Mouse (Mus musculus): Measurements from ENCODE around the gene Sstr4. TPM values are rescaled to one million over a fixed set of nuclear protein-coding genes. Genes with fewer than 3 reads are reported as not detected.

The Sstr4 gene
- total RNA-seq, 1 experiment = 0.98 TPM

- Histone ChIP-seq H3K36me3 (ENCODE audit: control insufficient read depth, insufficient read depth, low read length, poor library complexity, severe bottlenecking) (no peaks in the 10 kb centered on the region), H3K9ac (ENCODE audit: insufficient read depth, low read depth, low read length, poor library complexity, severe bottlenecking) (no peak overlapping the region), H3K27ac (ENCODE audit: insufficient read depth, low read depth, low read length, poor library complexity, severe bottlenecking) (no peak overlapping the region), H3K4me1 (ENCODE audit: control insufficient read depth in 2 of 2, insufficient read depth in 2 of 2, low read length in 2 of 2, poor library complexity in 1 of 2) (no peaks in the 10 kb centered on the region), H3K4me3 (ENCODE audit: insufficient read depth in 1 of 2, low read depth in 1 of 2, low read length in 2 of 2, poor library complexity in 1 of 2, severe bottlenecking in 1 of 2) (no peak overlapping the region), H3K9me3 (ENCODE audit: control insufficient read depth, insufficient read depth, low read depth, low read length) (no peaks in the 10 kb centered on the region)
- DNase-seq (ENCODE audit: low read depth, low spot score) = no peak
- no peak for TF ChIP-seq ZNF384 (IDR thresholded peaks at IDR 0.05; ENCODE audit: low read depth, low read length)
- no peak for TF ChIP-seq HCFC1 (IDR thresholded peaks at IDR 0.05; ENCODE audit: borderline replicate concordance, insufficient read depth, low read length)
- TF ChIP-seq MAFK (IDR thresholded peaks at IDR 0.05; ENCODE audit: insufficient read depth, low read depth, low read length) = no peak
- no peak for TF ChIP-seq ZC3H11A (IDR thresholded peaks at IDR 0.05; ENCODE audit: borderline replicate concordance, low read depth, low read length)
- TF ChIP-seq CHD2 (IDR thresholded peaks at IDR 0.05; ENCODE audit: low read depth, low read length) = no peak
- in situ Hi-C loops (cut with MboI; ENCODE audit: low sequenced_read_pairs in 2 of 2, unreplicated experiment in 2 of 2) = no loop called here
These were observed 26.0 kb downstream of the Sstr4 start for GRCm38 (mm10) chr2:148421112-148421511.

GRCm38 (mm10) chr2:148421706-148422105 is 26.6 kb downstream of the Sstr4 start:
- in situ Hi-C loops (cut with MboI; ENCODE audit: low sequenced_read_pairs in 2 of 2, unreplicated experiment in 2 of 2) = no loop called here
- Histone ChIP-seq H3K4me1 (ENCODE audit: control insufficient read depth in 2 of 2, insufficient read depth in 2 of 2, low read length in 2 of 2, poor library complexity in 1 of 2) (no peaks in the 10 kb centered on the region), H3K27ac (ENCODE audit: insufficient read depth, low read depth, low read length, poor library complexity, severe bottlenecking) (no peak overlapping the region), H3K36me3 (ENCODE audit: control insufficient read depth, insufficient read depth, low read length, poor library complexity, severe bottlenecking) (no peaks in the 10 kb centered on the region), H3K9ac (ENCODE audit: insufficient read depth, low read depth, low read length, poor library complexity, severe bottlenecking) (no peak overlapping the region), H3K9me3 (ENCODE audit: control insufficient read depth, insufficient read depth, low read depth, low read length) (no peaks in the 10 kb centered on the region), H3K4me3 (ENCODE audit: insufficient read depth in 1 of 2, low read depth in 1 of 2, low read length in 2 of 2, poor library complexity in 1 of 2, severe bottlenecking in 1 of 2) (no peak overlapping the region)
- DNase-seq (ENCODE audit: low read depth, low spot score) = no peak
- TF ChIP-seq CHD2 (IDR thresholded peaks at IDR 0.05; ENCODE audit: low read depth, low read length) (no peak), ZC3H11A (IDR thresholded peaks at IDR 0.05; ENCODE audit: borderline replicate concordance, low read depth, low read length) (no peak), HCFC1 (IDR thresholded peaks at IDR 0.05; ENCODE audit: borderline replicate concordance, insufficient read depth, low read length) (no peak), ZNF384 (IDR thresholded peaks at IDR 0.05; ENCODE audit: low read depth, low read length) (no peak), MAFK (IDR thresholded peaks at IDR 0.05; ENCODE audit: insufficient read depth, low read depth, low read length) (no peak)

- no peaks in the 10 kb centered on the region for H3K9me3 ChIP-seq (ENCODE audit: control insufficient read depth, insufficient read depth, low read depth, low read length)
- TF ChIP-seq ZC3H11A (IDR thresholded peaks at IDR 0.05; ENCODE audit: borderline replicate concordance, low read depth, low read length) = no peak
- TF ChIP-seq ZNF384 (IDR thresholded peaks at IDR 0.05; ENCODE audit: low read depth, low read length) = no peak
- TF ChIP-seq MAFK (IDR thresholded peaks at IDR 0.05; ENCODE audit: insufficient read depth, low read depth, low read length) = no peak
- no peak for TF ChIP-seq CHD2 (IDR thresholded peaks at IDR 0.05; ENCODE audit: low read depth, low read length)
- no peak for TF ChIP-seq HCFC1 (IDR thresholded peaks at IDR 0.05; ENCODE audit: borderline replicate concordance, insufficient read depth, low read length)
- in situ Hi-C loops (cut with MboI; ENCODE audit: low sequenced_read_pairs in 2 of 2, unreplicated experiment in 2 of 2) = no loop called here
These were observed 30.7 kb downstream of the Sstr4 start for GRCm38 (mm10) chr2:148425709-148426382.

GRCm38 (mm10) chr2:148427553-148427952 is 32.4 kb downstream of the Sstr4 start:
- H3K9ac ChIP-seq (ENCODE audit: insufficient read depth, low read depth, low read length, poor library complexity, severe bottlenecking) = no peak overlapping the region
- H3K4me3 ChIP-seq (ENCODE audit: insufficient read depth in 1 of 2, low read depth in 1 of 2, low read length in 2 of 2, poor library complexity in 1 of 2, severe bottlenecking in 1 of 2) = no peak overlapping the region
- no peaks in the 10 kb centered on the region for H3K4me1 ChIP-seq (ENCODE audit: control insufficient read depth in 2 of 2, insufficient read depth in 2 of 2, low read length in 2 of 2, poor library complexity in 1 of 2)
- no peak for TF ChIP-seq ZNF384 (IDR thresholded peaks at IDR 0.05; ENCODE audit: low read depth, low read length)
- no peak for TF ChIP-seq MAFK (IDR thresholded peaks at IDR 0.05; ENCODE audit: insufficient read depth, low read depth, low read length)
- no peak overlapping the region for H3K27ac ChIP-seq (ENCODE audit: insufficient read depth, low read depth, low read length, poor library complexity, severe bottlenecking)
- no peaks in the 10 kb centered on the region for H3K36me3 ChIP-seq (ENCODE audit: control insufficient read depth, insufficient read depth, low read length, poor library complexity, severe bottlenecking)
- no peaks in the 10 kb centered on the region for H3K9me3 ChIP-seq (ENCODE audit: control insufficient read depth, insufficient read depth, low read depth, low read length)
- no peak for DNase-seq (ENCODE audit: low read depth, low spot score)
- in situ Hi-C loops (cut with MboI; ENCODE audit: low sequenced_read_pairs in 2 of 2, unreplicated experiment in 2 of 2) = no loop called here

More at GRCm38 (mm10) chr2:148425709-148426382, 30.7 kb downstream of the Sstr4 start:
- no peak for DNase-seq (ENCODE audit: low read depth, low spot score)
- Histone ChIP-seq H3K4me3 (ENCODE audit: insufficient read depth in 1 of 2, low read depth in 1 of 2, low read length in 2 of 2, poor library complexity in 1 of 2, severe bottlenecking in 1 of 2) (no peak overlapping the region), H3K4me1 (ENCODE audit: control insufficient read depth in 2 of 2, insufficient read depth in 2 of 2, low read length in 2 of 2, poor library complexity in 1 of 2) (no peaks in the 10 kb centered on the region), H3K36me3 (ENCODE audit: control insufficient read depth, insufficient read depth, low read length, poor library complexity, severe bottlenecking) (no peaks in the 10 kb centered on the region), H3K27ac (ENCODE audit: insufficient read depth, low read depth, low read length, poor library complexity, severe bottlenecking) (no peak overlapping the region), H3K9ac (ENCODE audit: insufficient read depth, low read depth, low read length, poor library complexity, severe bottlenecking) (no peak overlapping the region)

GRCm38 (mm10) chr2:148428523-148428922 is 33.4 kb downstream of the Sstr4 start:
- H3K27ac ChIP-seq (ENCODE audit: insufficient read depth, low read depth, low read length, poor library complexity, severe bottlenecking) = no peak overlapping the region
- no peak for DNase-seq (ENCODE audit: low read depth, low spot score)
- H3K9me3 ChIP-seq (ENCODE audit: control insufficient read depth, insufficient read depth, low read depth, low read length) = no peaks in the 10 kb centered on the region
- no peak overlapping the region for H3K4me3 ChIP-seq (ENCODE audit: insufficient read depth in 1 of 2, low read depth in 1 of 2, low read length in 2 of 2, poor library complexity in 1 of 2, severe bottlenecking in 1 of 2)
- no peak overlapping the region for H3K9ac ChIP-seq (ENCODE audit: insufficient read depth, low read depth, low read length, poor library complexity, severe bottlenecking)
- H3K4me1 ChIP-seq (ENCODE audit: control insufficient read depth in 2 of 2, insufficient read depth in 2 of 2, low read length in 2 of 2, poor library complexity in 1 of 2) = no peaks in the 10 kb centered on the region
- in situ Hi-C loops (cut with MboI; ENCODE audit: low sequenced_read_pairs in 2 of 2, unreplicated experiment in 2 of 2) = no loop called here
- TF ChIP-seq HCFC1 (IDR thresholded peaks at IDR 0.05; ENCODE audit: borderline replicate concordance, insufficient read depth, low read length) (no peak), CHD2 (IDR thresholded peaks at IDR 0.05; ENCODE audit: low read depth, low read length) (no peak), MAFK (IDR thresholded peaks at IDR 0.05; ENCODE audit: insufficient read depth, low read depth, low read length) (no peak), ZC3H11A (IDR thresholded peaks at IDR 0.05; ENCODE audit: borderline replicate concordance, low read depth, low read length) (no peak), ZNF384 (IDR thresholded peaks at IDR 0.05; ENCODE audit: low read depth, low read length) (no peak)
- no peaks in the 10 kb centered on the region for H3K36me3 ChIP-seq (ENCODE audit: control insufficient read depth, insufficient read depth, low read length, poor library complexity, severe bottlenecking)
